Mouse (Mus musculus): ENCODE measurements around the gene Uck1. TPM values are rescaled to one million over a fixed set of nuclear protein-coding genes. Genes with fewer than 3 reads are reported as not detected.
A peak's percentile ranks its signal among the peaks of the same experiment; 100 is the strongest.
"Not testable (repeated sequence)": the region's sequence is repeated elsewhere in the genome, so short reads cannot be mapped to it uniquely, and the experiment has no call there.

Gene Uck1
- 10 to 100 TPM; 10.1 to 10.9 (median 10.7) TPM for total RNA-seq (2022)

DNA sequence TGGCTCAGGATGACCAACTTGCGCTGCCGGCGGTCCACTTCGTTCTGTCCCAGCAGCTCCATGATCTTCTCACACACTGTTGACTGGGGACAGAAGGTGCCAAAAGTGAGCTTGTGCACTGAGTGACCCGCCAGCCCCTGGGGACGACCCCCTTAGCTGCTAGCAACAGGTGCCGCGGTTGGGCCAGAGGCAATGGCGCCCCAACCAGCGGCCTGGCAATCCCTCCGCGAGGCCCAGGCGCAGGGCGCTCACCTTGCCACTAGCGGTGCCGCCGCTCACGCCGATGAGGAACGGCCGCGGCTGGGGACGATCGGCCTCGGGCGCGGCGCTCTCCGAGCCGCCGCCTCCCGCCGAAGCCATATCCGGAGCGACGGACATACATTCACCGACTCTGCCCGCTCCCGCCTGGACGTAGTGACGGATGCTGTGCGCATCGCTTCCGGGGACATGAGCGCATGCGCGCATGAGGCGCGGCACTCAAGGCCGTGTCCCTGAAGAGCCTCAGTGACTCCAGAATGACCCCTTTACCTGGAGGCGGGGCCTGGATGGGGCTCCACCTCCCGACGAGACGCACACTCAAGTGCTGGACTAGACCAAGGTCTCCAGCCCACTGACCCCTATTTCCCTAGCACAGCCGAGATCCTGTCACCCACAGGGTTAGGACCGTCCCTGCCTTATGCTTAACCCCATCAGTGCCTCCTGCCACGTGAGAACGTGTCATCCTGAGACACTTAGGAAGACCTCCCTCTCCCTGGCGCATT is at the start of gene Uck1:
TSS of gene Uck1 (minus strand) at position 503 of the 761 bp plus-strand sequence.
- peak; percentile 78 to 89 for DNase-seq (ENCODE audit: low spot score in 2 of 2)

DNA sequence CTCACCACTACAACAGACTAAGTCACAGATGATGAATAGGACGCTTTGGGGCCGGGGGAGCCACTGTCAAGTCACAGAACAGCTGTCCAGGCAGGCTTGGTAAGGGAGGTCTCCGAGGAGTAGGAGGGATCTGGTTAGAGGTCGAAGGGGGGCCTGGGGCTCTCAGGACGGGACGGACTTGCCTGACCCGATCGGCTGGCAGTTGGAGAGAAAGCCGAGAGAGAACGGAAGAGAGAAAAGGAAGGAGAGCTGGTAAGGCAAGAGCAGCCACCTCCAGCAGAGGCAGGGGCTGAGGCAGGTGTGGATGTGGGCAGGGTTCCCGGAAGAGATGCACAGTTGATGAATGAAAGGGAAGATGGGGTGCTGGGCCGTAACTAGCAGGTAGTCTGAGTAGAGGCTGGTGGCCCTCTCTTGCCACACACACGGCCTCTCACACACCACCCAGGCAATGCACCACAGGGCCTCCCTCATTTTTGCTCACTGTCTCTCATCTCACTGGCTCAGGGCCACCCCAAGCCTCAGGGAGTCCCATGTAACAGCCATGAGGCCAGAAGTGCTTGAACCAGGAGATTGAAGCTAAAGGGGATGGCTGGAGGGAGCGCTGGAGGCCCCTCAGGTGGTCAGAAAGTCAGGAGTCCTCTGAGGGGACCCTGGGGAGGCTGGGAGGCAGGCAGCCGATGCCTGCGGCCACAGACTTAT is 49.1 kb upstream of the Uck1 start:
- DNase-seq (ENCODE audit: low spot score in 2 of 2): no peak

DNA sequence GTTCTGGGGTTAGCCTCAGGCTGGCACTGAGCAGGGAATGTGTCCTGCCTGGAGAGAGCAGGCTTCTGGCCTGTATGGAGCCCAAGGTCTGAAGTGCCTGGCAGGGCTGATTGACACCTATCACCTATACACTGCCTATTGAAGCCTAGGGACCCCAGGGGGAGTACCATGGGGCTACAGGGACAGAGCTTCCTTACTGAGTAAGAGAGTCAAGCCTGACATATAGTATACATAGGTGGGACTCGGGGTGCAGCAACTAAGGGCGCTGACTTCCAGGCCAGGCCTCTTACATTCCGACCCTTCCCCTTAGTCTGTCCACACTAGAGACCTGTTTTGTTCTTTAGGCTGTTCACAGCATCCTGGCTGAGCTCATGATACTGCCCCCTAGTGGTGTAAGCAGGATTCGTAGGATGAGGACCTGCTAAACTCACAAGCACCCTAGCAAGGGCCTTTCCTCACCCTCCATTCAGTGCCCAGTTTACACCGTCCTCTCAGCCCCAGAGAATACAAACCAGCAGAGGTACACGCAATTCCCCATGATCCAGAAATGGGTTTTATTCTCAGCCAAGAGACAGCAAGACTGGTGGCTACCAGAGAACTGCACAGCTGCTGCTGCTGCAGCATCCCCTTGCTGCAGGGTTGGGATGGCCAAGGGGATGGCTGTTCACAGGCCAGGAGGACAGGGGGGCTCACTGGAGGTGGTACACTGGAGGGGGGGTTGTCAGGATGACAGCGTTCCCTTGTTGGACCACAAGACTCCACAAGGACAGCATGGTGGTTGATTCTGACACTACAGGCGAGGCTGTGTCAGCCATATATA is 48.2 kb upstream of the Uck1 start:
- DNase-seq (ENCODE audit: low spot score in 2 of 2): no peak

DNA sequence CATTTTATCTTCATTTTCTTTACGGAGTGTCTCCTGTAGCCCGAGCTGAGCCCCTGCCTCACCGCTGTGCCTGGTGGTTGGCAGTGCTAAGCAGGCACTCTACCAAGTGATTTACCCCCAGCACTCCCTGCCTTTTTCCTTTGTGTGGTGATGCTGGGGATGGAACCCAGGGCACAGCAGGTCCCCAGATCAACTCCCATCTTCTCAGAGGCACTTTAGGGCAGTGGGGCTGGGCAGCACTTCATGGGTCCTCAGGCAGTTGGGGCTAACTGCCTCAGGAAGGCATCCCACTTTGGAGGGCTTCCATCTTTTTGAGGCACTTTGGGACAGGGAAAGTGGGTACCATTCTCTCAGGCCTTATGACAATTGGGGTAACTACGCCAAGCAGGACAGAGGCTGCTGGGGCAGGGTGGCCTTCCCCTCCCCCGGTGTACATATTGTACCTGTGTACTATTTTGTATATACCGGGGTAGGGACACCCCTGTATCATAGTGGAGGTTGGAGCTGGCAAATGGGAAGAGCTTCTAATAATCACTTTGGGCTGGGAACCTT is 47.4 kb upstream of the Uck1 start:
- no peak for DNase-seq (ENCODE audit: low spot score in 2 of 2)

DNA sequence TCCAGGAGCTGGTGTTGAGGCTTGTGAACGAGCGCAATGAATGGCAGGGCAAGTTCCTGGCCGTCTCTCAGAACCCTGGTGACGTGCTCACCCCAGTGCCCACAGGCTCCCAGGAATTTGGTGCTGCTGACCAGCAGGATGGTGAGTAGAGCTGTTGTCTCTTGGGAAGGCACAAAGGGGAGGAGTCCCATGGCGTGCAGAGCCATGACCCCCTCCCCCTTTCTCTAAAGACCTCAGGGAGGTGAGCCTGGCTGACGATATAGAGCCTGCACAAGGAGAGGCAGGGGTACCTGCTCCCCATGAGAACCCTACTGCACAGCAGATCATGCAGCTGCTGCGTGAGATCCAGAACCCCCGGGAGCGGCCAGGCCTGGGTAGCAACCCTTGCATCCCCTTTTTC is 46.2 kb upstream of the Uck1 start:
- DNase-seq (ENCODE audit: low spot score in 2 of 2): no peak

DNA sequence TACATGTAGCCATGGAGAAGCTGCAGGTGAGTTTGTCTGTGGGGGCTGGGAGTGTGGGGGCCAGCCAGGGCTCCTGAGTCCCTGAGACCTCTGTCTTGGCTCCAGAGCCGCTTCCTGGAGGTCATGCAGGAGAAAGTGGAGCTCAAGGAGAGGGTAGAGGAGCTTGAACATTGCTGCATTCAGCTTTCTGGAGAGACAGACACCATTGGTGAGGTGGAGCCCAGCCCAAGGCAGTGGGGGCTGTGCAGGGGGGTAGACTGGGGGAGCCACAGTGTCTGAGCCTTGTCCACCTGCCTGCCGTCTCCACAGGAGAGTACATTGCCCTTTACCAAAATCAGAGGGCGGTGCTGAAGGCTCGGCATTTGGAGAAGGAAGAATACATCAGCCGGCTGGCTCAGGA is 45.7 kb upstream of the Uck1 start:
- no peak for DNase-seq (ENCODE audit: low spot score in 2 of 2)

DNA sequence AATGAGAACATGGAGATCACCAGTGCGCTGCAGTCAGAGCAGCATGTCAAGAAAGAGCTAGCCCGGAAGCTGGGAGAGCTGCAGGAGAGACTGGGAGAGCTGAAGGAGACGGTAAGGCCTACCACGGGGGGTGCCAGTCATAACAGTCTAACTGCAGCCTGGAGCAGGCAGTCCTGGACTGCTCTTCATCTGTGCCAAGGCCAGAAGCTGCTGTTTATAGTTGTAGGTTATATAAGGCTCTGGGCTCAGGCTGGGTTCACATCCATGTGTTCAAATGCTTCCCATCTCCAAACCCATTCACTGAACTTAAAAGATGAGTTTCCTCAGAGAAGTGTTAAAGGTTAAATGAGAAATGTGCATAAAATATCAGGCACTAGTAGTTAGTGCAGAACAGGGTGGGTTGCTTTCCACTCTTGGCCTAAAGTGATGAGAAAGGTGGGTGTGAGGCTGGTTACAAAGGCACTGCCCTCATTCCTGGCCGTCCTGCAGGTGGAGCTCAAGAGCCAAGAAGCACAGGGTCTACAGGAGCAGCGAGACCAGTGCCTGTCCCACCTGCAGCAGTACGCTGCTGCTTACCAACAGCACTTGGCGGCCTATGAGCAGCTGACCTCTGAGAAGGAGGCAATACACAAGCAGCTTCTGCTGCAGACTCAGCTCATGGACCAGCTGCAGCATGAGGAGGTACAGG is 44.3 kb upstream of the Uck1 start:
- DNase-seq (ENCODE audit: low spot score in 2 of 2): no peak

DNA sequence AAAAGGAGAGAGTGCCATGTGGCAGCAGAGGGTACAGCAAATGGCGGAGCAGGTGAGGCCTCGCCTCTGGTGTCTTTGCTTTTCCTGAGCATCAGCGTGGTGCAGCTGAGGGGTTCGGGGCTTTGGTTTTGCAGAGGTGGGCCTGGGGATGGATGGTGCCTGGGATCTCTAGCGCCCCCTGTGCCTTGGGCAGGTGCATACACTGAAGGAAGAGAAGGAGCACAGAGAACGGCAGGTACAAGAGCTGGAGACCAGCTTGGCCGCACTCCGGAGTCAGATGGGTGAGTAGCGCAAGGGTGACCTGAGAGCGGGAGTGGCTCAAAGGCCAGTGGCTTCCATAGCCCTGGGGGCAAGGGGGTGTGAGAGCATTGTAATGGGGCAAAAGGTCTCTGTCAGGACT is 43.0 kb upstream of the Uck1 start:
- no peak for DNase-seq (ENCODE audit: low spot score in 2 of 2)

DNA sequence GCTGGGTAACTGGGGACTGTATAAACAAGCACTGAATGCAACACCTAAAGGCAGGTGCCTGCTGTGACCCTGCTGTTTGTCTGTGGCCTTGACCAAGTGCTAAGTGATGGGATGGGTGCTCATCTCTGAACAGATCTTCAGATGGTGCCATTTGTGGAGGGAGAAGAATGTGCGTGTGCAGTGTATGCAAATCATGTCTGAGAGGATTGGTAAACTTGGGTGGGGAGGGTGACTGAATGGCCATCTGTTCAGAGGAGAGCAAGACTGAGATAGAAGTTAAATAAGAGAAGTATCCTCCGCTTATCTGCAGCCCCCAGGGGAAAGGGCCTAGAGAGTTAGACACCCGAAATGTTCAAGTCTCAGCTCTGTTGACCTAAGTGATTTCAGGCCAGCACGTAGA is 39.5 kb upstream of the Uck1 start:
- DNase-seq (ENCODE audit: low spot score in 2 of 2): no peak

DNA sequence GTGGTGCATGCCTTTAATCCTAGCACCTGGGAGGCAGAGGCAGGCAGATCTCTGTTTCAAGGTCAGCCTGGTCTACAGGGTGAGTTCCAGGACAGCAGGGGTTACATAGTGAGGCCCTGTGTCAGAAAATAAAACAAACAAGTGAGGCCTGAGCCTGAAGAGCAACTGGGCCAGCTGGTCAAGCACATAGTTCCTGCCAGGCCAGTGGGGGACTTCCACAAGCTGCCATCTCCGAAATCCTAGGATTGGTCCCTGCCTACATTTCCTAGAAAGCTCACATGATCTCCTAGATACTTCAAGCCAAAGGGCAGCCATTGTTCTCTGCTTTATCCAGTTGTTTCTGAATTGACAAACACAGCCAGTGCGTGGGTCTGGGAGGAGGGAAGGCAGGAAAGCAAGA is 35.9 kb upstream of the Uck1 start:
- DNase-seq (ENCODE audit: low spot score in 2 of 2): not testable (repeated sequence)

DNA sequence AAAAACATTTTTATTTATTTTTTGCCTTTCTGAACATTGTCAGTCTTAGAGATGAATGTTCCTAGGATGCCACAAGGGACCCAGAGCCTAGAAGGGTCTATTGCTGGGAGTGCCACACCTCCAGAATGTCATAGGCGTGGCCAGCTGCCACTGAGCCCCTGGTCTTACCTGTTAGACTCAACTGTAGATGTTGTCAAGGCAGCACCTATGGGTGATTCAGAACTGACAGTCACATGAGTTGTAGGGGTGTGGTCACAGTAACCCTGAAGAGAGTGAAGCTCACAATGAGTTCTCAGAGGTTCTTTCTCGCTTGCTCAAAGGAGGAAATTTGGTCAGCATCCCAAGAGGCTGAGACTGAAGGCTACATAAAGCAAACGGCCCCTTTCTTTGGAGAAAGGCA is 35.3 kb upstream of the Uck1 start:
- DNase-seq (ENCODE audit: low spot score in 2 of 2): no peak

DNA sequence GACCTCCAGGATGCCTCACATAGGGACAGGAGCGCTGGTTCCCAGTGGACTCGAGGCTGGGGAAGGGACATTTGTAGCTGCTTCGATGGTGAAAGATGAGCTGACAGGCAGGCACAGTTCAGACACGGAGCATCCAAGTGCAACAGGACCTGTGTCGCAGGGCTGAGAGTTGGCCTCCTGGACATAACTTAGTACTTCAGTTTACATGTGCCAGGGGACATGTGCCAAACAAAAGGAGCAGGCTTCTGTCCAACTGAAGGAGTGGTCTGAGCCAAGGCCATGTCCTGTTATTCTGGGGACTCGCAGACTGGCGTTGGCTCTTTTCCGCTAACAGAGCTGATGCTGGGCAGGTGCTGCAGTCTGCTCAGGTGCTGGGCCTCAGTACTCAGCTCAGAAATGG is 34.4 kb upstream of the Uck1 start:
- peak; percentile 70 to 85 for DNase-seq (ENCODE audit: low spot score in 2 of 2)

DNA sequence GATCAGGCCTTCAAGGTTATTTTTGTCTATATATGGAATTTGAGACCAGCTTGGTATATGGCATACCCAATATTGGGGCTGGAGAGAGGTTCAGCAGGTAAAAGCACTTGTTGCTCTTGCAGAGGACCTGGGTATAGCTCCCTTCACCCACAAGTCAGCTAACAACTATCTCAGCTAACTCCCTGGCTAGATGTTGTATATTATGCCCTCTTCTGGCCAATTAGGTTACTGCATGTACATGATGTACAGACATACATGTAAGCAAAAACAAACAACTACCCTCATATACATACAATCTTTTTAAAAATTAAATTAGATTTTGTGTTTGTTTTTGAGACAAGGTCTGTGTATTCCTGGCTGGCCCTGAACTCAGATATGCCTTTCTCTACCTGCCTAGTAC is 29.6 kb upstream of the Uck1 start:
- DNase-seq (ENCODE audit: low spot score in 2 of 2): no peak

DNA sequence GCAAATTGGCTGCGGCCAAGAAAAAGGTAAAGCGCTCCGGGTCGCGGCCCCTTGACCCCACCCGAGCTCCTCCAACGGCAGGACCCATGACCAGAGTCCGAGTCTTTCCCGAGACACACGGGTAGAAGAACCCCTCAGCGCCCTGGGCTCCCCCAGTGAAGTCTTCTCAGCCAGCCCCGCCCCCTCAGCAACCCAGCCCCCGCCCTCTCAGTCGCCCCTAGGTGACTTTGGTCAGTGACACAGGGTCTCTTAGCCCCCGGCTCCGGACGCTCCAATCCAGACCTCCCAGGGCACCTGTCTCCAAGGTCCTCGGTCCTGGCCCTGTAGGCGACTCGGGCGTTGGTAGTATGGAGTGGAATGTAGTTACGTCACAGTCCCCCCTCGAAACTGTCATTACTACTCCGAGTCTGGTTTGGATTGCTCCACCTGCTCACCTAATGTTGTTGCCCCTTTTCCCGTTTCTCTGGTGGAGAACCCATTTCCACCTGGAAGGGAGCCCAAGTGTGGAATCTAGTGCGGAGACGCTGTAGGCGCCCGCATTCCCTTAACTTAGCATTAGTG is 28.5 kb upstream of the Uck1 start:
- peak in 1 of 2 experiments; percentile 41 for DNase-seq (ENCODE audit: low spot score in 2 of 2)

DNA sequence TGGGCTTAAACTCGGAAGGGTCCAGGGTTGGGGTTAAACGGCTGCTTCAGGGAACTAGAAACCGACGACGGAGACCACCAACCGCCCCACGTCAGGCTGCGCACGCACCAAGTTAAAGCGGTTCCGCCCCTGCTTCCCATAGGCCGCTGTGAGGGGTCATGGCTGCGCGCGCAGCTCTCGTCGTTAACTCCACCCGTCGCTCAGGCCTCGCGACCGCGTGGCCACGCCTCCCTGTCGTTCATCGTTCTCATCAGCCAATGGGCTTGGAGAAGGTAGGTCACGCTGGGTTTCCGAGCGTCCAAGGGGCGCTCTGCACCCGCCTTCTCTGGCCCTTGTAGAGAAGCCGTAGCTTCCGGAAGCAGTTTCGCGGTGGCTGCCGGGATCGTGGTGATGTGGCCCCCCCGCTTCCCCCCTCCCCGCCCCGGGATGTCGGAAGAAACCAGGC is 28.0 kb upstream of the Uck1 start, which contains the start of gene Swi5:
TSS of gene Swi5 (minus strand) at position 153 of the 445 bp plus-strand sequence.
- peak; percentile 96 to 98 for DNase-seq (ENCODE audit: low spot score in 2 of 2)

DNA sequence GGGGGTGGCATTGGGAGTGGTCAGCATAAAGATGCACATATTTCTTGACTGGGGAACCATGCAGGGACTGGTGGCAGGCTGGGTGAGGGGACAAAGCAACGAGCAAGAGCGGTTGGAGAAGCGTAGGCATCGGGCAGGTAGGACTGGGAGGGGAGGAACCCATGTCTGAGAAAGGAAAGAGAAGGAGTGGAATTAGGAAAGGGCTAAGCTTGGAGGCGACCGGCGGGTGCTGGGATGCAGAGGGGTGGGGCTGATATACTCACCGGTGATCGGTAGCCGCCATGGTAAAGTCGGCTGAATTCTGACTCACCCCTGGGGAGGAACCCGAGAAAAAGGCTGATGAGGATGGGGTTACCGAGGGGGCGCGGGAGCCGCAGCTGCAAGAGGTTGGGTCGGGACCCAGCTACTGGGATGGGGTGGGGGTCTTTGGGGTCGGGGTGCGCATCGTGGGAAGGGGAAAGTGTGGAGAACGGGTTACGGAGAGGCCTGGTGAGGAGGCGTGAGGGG is 27.4 kb upstream of the Uck1 start, which contains the start of gene Golga2:
TSS of gene Golga2 (plus strand) at position 51 of the 507 bp plus-strand sequence.
- no peak for DNase-seq (ENCODE audit: low spot score in 2 of 2)

DNA sequence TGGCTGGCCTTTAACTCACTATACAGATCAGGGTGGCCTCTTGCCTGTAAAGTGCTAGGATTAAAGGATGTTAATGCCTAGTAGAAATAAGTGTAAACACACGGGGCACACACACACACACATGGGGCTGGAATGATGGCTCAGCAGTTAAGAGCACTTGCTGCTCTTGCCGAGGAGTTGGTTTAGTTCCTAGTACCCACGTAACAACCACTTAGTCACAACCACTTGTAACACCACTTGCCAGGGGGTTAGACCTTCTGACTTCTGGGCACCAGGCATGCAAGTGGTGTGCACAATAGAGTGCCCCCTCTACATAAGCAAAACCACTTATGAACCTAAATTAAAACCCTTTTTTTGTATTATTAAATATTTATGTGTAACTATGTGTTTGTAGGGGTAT is 24.0 kb upstream of the Uck1 start:
- DNase-seq (ENCODE audit: low spot score in 2 of 2): no peak

DNA sequence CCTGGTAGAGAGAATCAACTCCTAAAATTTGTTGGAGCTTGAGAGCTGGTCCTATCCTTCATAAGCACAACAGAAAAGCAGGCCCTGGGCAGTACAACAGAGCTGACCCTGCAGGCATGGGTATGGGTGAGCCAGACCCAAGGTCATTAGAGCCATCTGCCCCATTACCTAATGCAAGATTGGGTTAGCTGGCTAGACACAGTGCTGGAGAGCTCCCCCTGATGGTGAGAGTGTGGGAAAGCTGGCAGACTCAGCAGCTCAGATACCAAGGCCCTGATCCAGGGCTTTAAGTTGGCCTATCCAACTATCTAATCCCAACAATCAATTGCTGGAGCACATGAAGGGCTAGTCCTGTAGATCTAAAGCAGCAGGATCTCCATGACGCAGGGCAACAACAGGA is 22.8 kb upstream of the Uck1 start:
- peak in 1 of 2 experiments; percentile 50 for DNase-seq (ENCODE audit: low spot score in 2 of 2)

DNA sequence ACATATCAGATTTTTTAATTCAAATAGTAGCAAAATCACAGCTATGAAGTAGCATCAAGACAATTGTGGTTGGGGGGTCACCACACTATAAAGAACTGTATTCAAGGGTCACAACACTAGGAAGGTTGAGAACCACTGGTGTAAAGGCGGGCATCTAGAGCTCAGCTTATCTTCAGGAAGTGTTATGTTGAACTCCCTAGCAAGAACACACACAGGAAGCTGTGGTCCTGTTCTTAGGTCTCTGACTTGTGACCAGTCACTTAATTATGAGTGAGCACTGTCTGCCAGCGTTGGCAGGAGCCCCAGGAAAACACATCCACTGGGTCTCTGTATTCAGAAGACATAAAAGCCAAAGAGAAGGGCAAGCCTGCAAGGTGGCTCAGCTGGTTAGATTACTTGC is 22.3 kb upstream of the Uck1 start:
- no peak for DNase-seq (ENCODE audit: low spot score in 2 of 2)

DNA sequence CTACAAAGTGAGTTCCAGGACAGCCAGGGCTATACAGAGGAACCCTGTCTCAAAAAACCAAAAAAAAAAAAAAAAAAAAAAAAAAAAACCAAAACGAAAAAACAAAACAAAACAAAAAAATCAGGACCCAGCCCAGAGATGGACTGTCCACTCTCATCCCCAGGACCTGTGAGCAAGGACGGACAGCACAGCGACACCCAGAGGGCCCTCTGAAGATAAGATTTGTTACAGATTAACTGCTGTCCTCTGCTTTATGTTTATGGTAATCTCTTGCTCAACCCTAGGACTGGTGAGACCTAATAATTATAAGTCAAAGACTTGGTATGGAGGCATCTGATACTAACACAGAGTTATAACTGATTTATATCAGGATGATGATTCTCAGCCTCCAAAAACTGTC is 15.9 kb upstream of the Uck1 start:
- DNase-seq (ENCODE audit: low spot score in 2 of 2): no peak
